ENCODE assay signal across 22 mouse cellular contexts in the genomic region with DNA sequence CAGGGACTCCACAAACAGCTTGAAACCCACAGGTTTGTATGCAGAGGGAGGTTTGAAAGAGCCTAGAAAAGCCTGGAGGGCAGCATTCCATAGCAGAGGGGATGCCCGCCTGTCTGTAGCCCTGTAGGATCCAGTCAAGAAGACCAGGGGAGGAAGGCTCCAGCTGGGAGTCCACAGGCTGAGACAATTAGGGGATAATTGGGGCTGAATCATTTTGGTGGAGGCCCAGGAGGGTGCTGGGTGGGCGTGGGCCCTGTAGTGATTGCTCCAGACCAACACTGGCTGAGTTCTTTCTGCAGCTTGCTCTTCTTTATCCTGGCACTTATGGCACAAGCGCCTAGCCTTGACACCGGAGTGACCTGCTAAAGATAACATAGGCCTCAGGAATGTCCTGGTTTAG. TPM values are rescaled to one million over a fixed set of nuclear protein-coding genes. Genes with fewer than 3 reads are reported as not detected.
DNase-seq lines count a peak whose midpoint lies in the region; ATAC-seq and TF ChIP-seq lines count a peak whose summit lies in the region.
"Had no signal": no experiment of that assay in that cellular context is flagged by ENCODE, and none has a peak within 500 bp of the region (broad histone marks: within the 10 kb centered on the region; RNA-seq: fewer than 3 reads in every experiment).

No protein-coding gene starts in this region.

- peaks cover 11% of the 10 kb centered on the region for H3K27me3 ChIP-seq in hindbrain, embryonic 10.5 days (ENCODE audit: insufficient read depth, poor library complexity, severe bottlenecking)
- peaks cover 4% of the 10 kb centered on the region; the same call in 1 of the 2 replicates for H3K27me3 ChIP-seq in hindbrain, embryonic 12.5 days
- H3K27me3 ChIP-seq in testis, adult 2 months (ENCODE audit: control insufficient read depth, insufficient read depth, low read length) = no peaks in the 10 kb centered on the region
- no peaks in the 10 kb centered on the region for H3K27me3 ChIP-seq in embryonic facial prominence, embryonic 12.5 days
- H3K27me3 ChIP-seq in stomach, postnatal 0 days (ENCODE audit: control insufficient read depth, insufficient read depth, low read length) = no peaks in the 10 kb centered on the region

- peaks cover 65% of the 10 kb centered on the region for H3K4me1 ChIP-seq in hindbrain, embryonic 10.5 days (replicated peaks)
- peaks cover 42% of the 10 kb centered on the region for H3K4me1 ChIP-seq in hindbrain, embryonic 12.5 days
- H3K4me1 ChIP-seq in testis, adult 2 months (ENCODE audit: control insufficient read depth, insufficient read depth, low read length) = peaks cover 6% of the 10 kb centered on the region; the same call in 1 of the 2 replicates
- peaks cover 55% of the 10 kb centered on the region for H3K4me1 ChIP-seq in embryonic facial prominence, embryonic 12.5 days
- peaks cover 11% of the 10 kb centered on the region; the same call in 1 of the 2 replicates for H3K4me1 ChIP-seq in stomach, postnatal 0 days (replicated peaks; ENCODE audit: control insufficient read depth, insufficient read depth)
- H3K4me1 ChIP-seq: megakaryocyte, embryonic 14.5 days had no signal

- WGBS in hindbrain, embryonic 10.5 days = 49% methylated on average over 4 of the region's 4 CpGs
- 50% methylated on average over 4 of the region's 4 CpGs for WGBS in hindbrain, embryonic 12.5 days
- 25% methylated on average over 4 of the region's 4 CpGs for WGBS in embryonic facial prominence, embryonic 12.5 days
- WGBS in stomach, postnatal 0 days = 65% methylated on average over 4 of the region's 4 CpGs

- no peak overlapping the region for H3K4me3 ChIP-seq in hindbrain, embryonic 10.5 days
- H3K4me3 ChIP-seq in hindbrain, embryonic 12.5 days = no peak overlapping the region
- H3K4me3 ChIP-seq in testis, adult 2 months (ENCODE audit: control insufficient read depth, low read depth, low read length) = no peak overlapping the region
- no peak overlapping the region for H3K4me3 ChIP-seq in embryonic facial prominence, embryonic 12.5 days
- H3K4me3 ChIP-seq in stomach, postnatal 0 days (ENCODE audit: low read depth, low read length) = no peak overlapping the region
- H3K4me3 ChIP-seq: heart, embryonic 12.5 days; liver, embryonic 15.5 days; lung, embryonic 15.5 days; megakaryocyte, embryonic 14.5 days had no signal

- H3K4me2 ChIP-seq in hindbrain, embryonic 12.5 days (replicated peaks) = no peak overlapping the region
- no peak overlapping the region for H3K4me2 ChIP-seq in embryonic facial prominence, embryonic 12.5 days (replicated peaks)
- no peak overlapping the region for H3K4me2 ChIP-seq in stomach, postnatal 0 days (replicated peaks; ENCODE audit: low read depth)
- H3K4me2 ChIP-seq: heart, embryonic 12.5 days; hindbrain, embryonic 14.5 days; liver, embryonic 15.5 days; lung, embryonic 15.5 days had no signal

- H3K27ac ChIP-seq in hindbrain, embryonic 10.5 days = peak overlapping the region; percentile 8; the same call in 1 of the 2 replicates
- no peak overlapping the region for H3K27ac ChIP-seq in hindbrain, embryonic 12.5 days
- peak overlapping the region; percentile 64 for H3K27ac ChIP-seq in testis, adult 2 months (ENCODE audit: control insufficient read depth, insufficient read depth, low read depth, low read length)
- H3K27ac ChIP-seq in embryonic facial prominence, embryonic 12.5 days = peak overlapping the region; percentile 9; the same call in 1 of the 2 replicates
- no peak overlapping the region for H3K27ac ChIP-seq in stomach, postnatal 0 days (replicated peaks)
- H3K27ac ChIP-seq: hindbrain, embryonic 14.5 days; liver, embryonic 15.5 days; lung, embryonic 15.5 days had no signal

- ATAC-seq in hindbrain, embryonic 12.5 days (ENCODE audit: low FRiP score) = no peak
- ATAC-seq in embryonic facial prominence, embryonic 12.5 days (ENCODE audit: insufficient number of reproducible peaks, insufficient read depth, low FRiP score, low TSS enrichment) = no peak
- no peak for ATAC-seq in stomach, postnatal 0 days (ENCODE audit: low FRiP score, low TSS enrichment)
- ATAC-seq: inflammation-experienced regulatory T-cells, adult 6 months had no signal

- DNase-seq in hindbrain, embryonic 10.5 days (ENCODE audit: low spot score) = no peak
- DNase-seq in testis, postnatal 14 days (ENCODE audit: low spot score) = no peak
- DNase-seq in stomach, postnatal 0 days (ENCODE audit: low spot score) = no peak
- DNase-seq in embryo, embryonic 11 days = no peak
- no peak for DNase-seq in adipocyte (ENCODE audit: low spot score)
- DNase-seq: adrenal gland, postnatal 25 days; cerebellum, adult 9-11 months; heart, postnatal 10 days; kidney, adult 2 months; kidney, postnatal 10 days; lung, postnatal 36 days; thymus, postnatal 14 days had no signal

- no peak for TF ChIP-seq EP300 in stomach, postnatal 0 days (optimal IDR thresholded peaks at IDR 0.05)

- TF ChIP-seq CTCF in testis, adult 2 months (IDR thresholded peaks at IDR 0.05; ENCODE audit: control insufficient read depth, insufficient read depth, insufficient replicate concordance, low read depth, low read length) = no peak
- TF ChIP-seq CTCF in stomach, postnatal 0 days (IDR thresholded peaks at IDR 0.05; ENCODE audit: low read depth) = no peak

- H3K9me3 ChIP-seq in hindbrain, embryonic 10.5 days = no peaks in the 10 kb centered on the region
- H3K9me3 ChIP-seq in hindbrain, embryonic 12.5 days (replicated peaks) = no peaks in the 10 kb centered on the region
- H3K9me3 ChIP-seq in embryonic facial prominence, embryonic 12.5 days = no peaks in the 10 kb centered on the region
- H3K9me3 ChIP-seq in stomach, postnatal 0 days (ENCODE audit: control insufficient read depth, low read length) = no peaks in the 10 kb centered on the region
- H3K9me3 ChIP-seq: heart, embryonic 12.5 days; liver, embryonic 15.5 days; lung, embryonic 15.5 days; megakaryocyte, embryonic 14.5 days had no signal

- H3K9ac ChIP-seq in hindbrain, embryonic 12.5 days = no peak overlapping the region
- no peak overlapping the region for H3K9ac ChIP-seq in embryonic facial prominence, embryonic 12.5 days
- peak overlapping the region; percentile 18; the same call in 1 of the 2 replicates for H3K9ac ChIP-seq in stomach, postnatal 0 days (ENCODE audit: low read length)
- H3K9ac ChIP-seq: heart, embryonic 12.5 days; hindbrain, embryonic 14.5 days; liver, embryonic 15.5 days; lung, embryonic 15.5 days had no signal

- no peaks in the 10 kb centered on the region for H3K36me3 ChIP-seq in hindbrain, embryonic 10.5 days
- no peaks in the 10 kb centered on the region for H3K36me3 ChIP-seq in hindbrain, embryonic 12.5 days
- no peaks in the 10 kb centered on the region for H3K36me3 ChIP-seq in testis, adult 2 months (ENCODE audit: control insufficient read depth, insufficient read depth, low read length)
- H3K36me3 ChIP-seq in embryonic facial prominence, embryonic 12.5 days = no peaks in the 10 kb centered on the region
- H3K36me3 ChIP-seq in stomach, postnatal 0 days (ENCODE audit: control insufficient read depth, insufficient read depth, low read length) = no peaks in the 10 kb centered on the region
- H3K36me3 ChIP-seq: heart, embryonic 12.5 days; liver, embryonic 15.5 days; lung, embryonic 15.5 days had no signal

- no peak for TF ChIP-seq POLR2A in testis, adult 2 months (IDR thresholded peaks at IDR 0.05; ENCODE audit: control insufficient read depth, low read depth, low read length)

RNA-seq across cellular contexts. Expression of a gene that starts 18.7 kb away (rescaled TPM):
- polyA plus RNA-seq in hindbrain, embryonic 10.5 days (2016; fragmentation: Nextera tagmentation; extraction: Ambion mirVana) = 55.9 and 65.1 TPM in 2 replicates
- 61.0 and 62.7 TPM in 2 replicates for polyA plus RNA-seq in hindbrain, embryonic 12.5 days (2016; fragmentation: Nextera tagmentation; extraction: Ambion mirVana)
- 0.23 and 0.34 TPM in 2 replicates for polyA plus RNA-seq in testis, adult 2 months (2012; rRNA removed)
- 57.8 and 58.3 TPM in 2 replicates for polyA plus RNA-seq in embryonic facial prominence, embryonic 12.5 days (2016; fragmentation: Nextera tagmentation; extraction: Ambion mirVana)
- 4.9 and 5.6 TPM in 2 replicates for polyA plus RNA-seq in stomach, postnatal 0 days (2015; fragmentation: Nextera tagmentation; extraction: Ambion mirVana)
- polyA plus RNA-seq: C2C12; inflammation-experienced regulatory T-cells, adult 6 months had no signal

Comparison
In these comparisons a context has a peak if more than half of its experiments do, and no peak if none do; other contexts are left out.
1. H3K27ac ChIP-seq: peak in hindbrain, embryonic 10.5 days (single experiment), testis, adult 2 months (single experiment) and embryonic facial prominence, embryonic 12.5 days (single experiment); none in hindbrain, embryonic 12.5 days (single experiment) and stomach, postnatal 0 days (single experiment).